Mouse (Mus musculus) embryonic facial prominence, embryonic 10.5 days (tissue): ENCODE results near the gene Rpl29. TPM values are rescaled to one million over a fixed set of nuclear protein-coding genes. Genes with fewer than 3 reads are reported as not detected.
A peak's percentile ranks its signal among the peaks of the same experiment; 100 is the strongest.

Experiments used
- DNase-seq: peaks from one replicate; pipeline ENCODE4 v3.0.0-alpha.2; 2017; ENCODE audit warnings: low spot score
- H3K27ac ChIP-seq: fragments of 300-500 bp; sonication (generic); replicated peaks from 2 replicates; pipeline ENCODE4 v1.5.1; 2016; ENCODE audit warnings: mild to moderate bottlenecking
- H3K27me3 ChIP-seq: fragments of 300-500 bp; sonication (generic); replicated peaks from 2 replicates; pipeline ENCODE4 v1.6.1; 2016; ENCODE audit warnings: low read depth, mild to moderate bottlenecking; ENCODE audit not compliant: poor library complexity, severe bottlenecking
- H3K36me3 ChIP-seq: fragments of 300-500 bp; sonication (generic); replicated peaks from 2 replicates; pipeline ENCODE4 v1.6.1; 2016; ENCODE audit warnings: mild to moderate bottlenecking, moderate library complexity
- H3K4me1 ChIP-seq: fragments of 300-500 bp; sonication (generic); 2 replicates; pipeline ENCODE4 v1.6.1; 2016
- H3K4me3 ChIP-seq: fragments of 300-500 bp; sonication (generic); 2 replicates; pipeline ENCODE4 v1.5.1; 2016; ENCODE audit warnings: mild to moderate bottlenecking, moderate library complexity
- H3K9me3 ChIP-seq: fragments of 300-500 bp; sonication (generic); 2 replicates; pipeline ENCODE4 v1.6.1; 2016; ENCODE audit warnings: mild to moderate bottlenecking
- WGBS: fragments of 180-500 bp; shearing (Covaris S2); methylation state at CpG from one replicate; pipeline ENCODE4 v1.1.7; 2016; 5-methylcytosine and 5-hydroxymethylcytosine counted together
- polyA plus RNA-seq: library from polyadenylated mRNA; unstranded; fragments of >200 nt; fragmentation: Nextera tagmentation; extraction: Ambion mirVana; gene quantifications from 2 replicates; pipeline ENCODE4 v1.2.1, GENCODE M21; 2016

Gene Rpl29
- polyA plus RNA-seq, 1 experiment from 2014 or later = 1,047 TPM

- no peaks in the 10 kb centered on the region for H3K9me3 ChIP-seq
- no peaks in the 10 kb centered on the region for H3K27me3 ChIP-seq
- peaks cover 22% of the 10 kb centered on the region for H3K4me1 ChIP-seq
- H3K36me3 ChIP-seq = peaks cover 36% of the 10 kb centered on the region
- peak overlapping the region; percentile 98 for H3K27ac ChIP-seq
- 23% methylated on average over 11 of the region's 11 CpGs for WGBS
- peak overlapping the region; percentile 91 for H3K4me3 ChIP-seq
- no peak for DNase-seq
Measured at GRCm38 (mm10) chr9:106428719-106429220, 484 bp upstream of the Rpl29 start.

- peaks cover 48% of the 10 kb centered on the region for H3K36me3 ChIP-seq
- no peaks in the 10 kb centered on the region for H3K27me3 ChIP-seq
- peak overlapping the region; percentile 91 for H3K4me3 ChIP-seq
- H3K27ac ChIP-seq = peak overlapping the region; percentile 98
- no peaks in the 10 kb centered on the region for H3K9me3 ChIP-seq
- WGBS = 2% methylated on average over 4 of the region's 4 CpGs
- no peak for DNase-seq
- H3K4me1 ChIP-seq = peaks cover 22% of the 10 kb centered on the region
Measured at GRCm38 (mm10) chr9:106430015-106430264, 686 bp downstream of the Rpl29 start.

DNA sequence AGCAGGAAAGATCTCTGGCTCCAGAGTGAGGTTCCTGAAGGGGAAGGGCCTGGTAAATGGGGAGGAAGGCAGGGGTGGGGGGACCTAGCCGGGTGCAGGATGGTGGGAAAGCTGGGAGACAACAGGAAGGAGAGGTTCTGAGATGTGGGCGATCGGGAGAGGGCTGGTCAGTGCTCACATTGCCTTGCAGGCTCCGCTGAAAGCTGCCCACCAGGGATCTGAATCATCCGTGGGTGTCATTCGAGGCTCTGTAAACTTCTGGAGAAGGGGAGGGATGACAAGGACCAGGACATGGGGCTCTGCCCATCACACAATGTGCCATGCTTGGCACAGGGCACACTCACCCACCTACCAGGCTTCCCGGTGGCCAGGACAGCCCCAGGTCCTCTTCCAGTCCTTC is 4.1 kb downstream of the Rpl29 start:
- Histone ChIP-seq H3K36me3 (peaks cover 58% of the 10 kb centered on the region), H3K4me1 (peaks cover 38% of the 10 kb centered on the region), H3K9me3 (no peaks in the 10 kb centered on the region), H3K27me3 (no peaks in the 10 kb centered on the region), H3K27ac (no peak overlapping the region), H3K4me3 (0 out of 2 replicates have a peak overlapping the region, but pooled peaks have one; percentile 9)
- 77% methylated on average over 7 of the region's 7 CpGs for WGBS
- DNase-seq = no peak

DNA sequence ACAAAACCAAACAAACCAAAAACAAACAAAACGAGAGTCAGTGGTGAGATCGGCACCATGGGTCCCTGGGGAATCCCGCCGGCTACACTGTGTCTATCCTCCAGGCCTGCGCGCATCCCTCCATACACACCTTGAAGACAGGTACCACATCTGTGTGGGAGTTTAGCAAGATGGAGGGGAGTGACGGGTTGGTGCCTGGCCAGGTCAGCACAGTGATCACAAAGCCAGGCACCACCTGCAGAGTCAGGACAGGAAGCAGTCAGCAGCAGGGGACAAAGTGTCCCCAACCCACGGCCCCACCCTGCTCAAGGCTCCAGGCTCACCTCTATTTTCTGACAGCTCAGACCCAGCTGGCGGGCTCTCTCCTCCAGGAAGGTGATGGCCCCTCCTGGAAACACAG is 7.3 kb downstream of the Rpl29 start:
- H3K27ac ChIP-seq = no peak overlapping the region
- peaks cover 38% of the 10 kb centered on the region for H3K4me1 ChIP-seq
- no peaks in the 10 kb centered on the region for H3K9me3 ChIP-seq
- no peak for DNase-seq
- peaks cover 44% of the 10 kb centered on the region for H3K36me3 ChIP-seq
- WGBS = 84% methylated on average over 9 of the region's 9 CpGs
- H3K27me3 ChIP-seq = no peaks in the 10 kb centered on the region
- no peak overlapping the region; the same call in 1 of the 2 replicates for H3K4me3 ChIP-seq

GRCm38 (mm10) chr9:106442680-106443079 is 13.4 kb downstream of the Rpl29 start:
- Histone ChIP-seq H3K4me1 (peaks cover 49% of the 10 kb centered on the region), H3K27me3 (no peaks in the 10 kb centered on the region), H3K36me3 (no peaks in the 10 kb centered on the region), H3K27ac (no peak overlapping the region), H3K4me3 (no peak overlapping the region), H3K9me3 (no peaks in the 10 kb centered on the region)
- peak; percentile 8 for DNase-seq
- WGBS = 71% methylated on average over 5 of the region's 5 CpGs

DNA sequence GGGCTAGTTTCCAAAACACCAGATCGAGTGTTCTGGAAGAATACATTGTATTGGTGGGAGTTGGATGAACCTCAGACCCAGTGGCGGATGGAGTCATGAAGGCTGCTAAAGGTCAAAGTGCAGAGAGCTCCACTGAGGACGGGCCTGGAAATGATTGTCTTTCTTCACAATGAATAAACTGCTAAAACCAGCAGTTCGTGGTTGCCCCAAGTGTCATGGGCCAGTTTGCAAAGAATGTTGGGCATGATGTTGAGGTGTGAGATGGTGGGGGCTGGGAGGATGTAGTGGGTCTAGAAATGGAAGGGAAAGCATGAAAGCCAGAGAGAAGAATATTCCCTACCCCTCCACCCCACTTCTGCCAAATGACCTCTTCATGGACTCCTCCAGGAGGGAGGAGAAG is 15.6 kb downstream of the Rpl29 start:
- peaks cover 53% of the 10 kb centered on the region for H3K4me1 ChIP-seq
- no peaks in the 10 kb centered on the region for H3K36me3 ChIP-seq
- H3K27me3 ChIP-seq = no peaks in the 10 kb centered on the region
- H3K27ac ChIP-seq = no peak overlapping the region
- DNase-seq = no peak
- no peak overlapping the region for H3K4me3 ChIP-seq
- no peaks in the 10 kb centered on the region for H3K9me3 ChIP-seq
- WGBS = 73% methylated on average over 4 of the region's 4 CpGs

DNA sequence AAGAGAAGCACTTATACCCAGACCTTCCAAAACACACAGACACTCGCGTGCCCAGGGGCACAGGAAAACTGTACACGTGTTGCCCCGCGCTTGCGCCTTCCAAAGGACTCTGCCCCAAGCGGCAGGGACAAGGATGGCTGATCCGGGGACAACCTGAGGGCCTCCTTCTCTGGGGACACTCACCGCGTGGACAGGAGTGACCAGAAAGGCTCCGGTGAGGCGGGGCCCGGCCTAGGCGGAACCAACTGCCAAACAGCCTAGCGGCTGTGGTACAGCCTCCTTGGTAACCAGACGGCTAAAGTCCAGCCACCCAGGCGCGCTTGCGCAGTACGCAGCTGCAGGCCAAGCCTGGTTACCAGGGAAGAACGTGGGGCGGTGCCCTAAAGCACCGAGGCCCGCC is 18.1 kb downstream of the Rpl29 start, which contains the start of the genes Abhd14b and Abhd14a:
Abhd14b (plus strand) TSS at position 112 of the 400 bp plus-strand sequence.
Abhd14a (minus strand) TSS at position 331 of the 400 bp plus-strand sequence.
- H3K27ac ChIP-seq = peak within 1 kb of the TSS; percentile 84
- H3K27me3 ChIP-seq = no peaks in the 10 kb centered on the region
- H3K36me3 ChIP-seq = no peaks in the 10 kb centered on the region
- DNase-seq = peak; percentile 94
- peaks cover 76% of the 10 kb centered on the region for H3K4me1 ChIP-seq
- WGBS = under 1% methylated on average over 24 of the region's 24 CpGs
- peak within 1 kb of the TSS; percentile 63 for H3K4me3 ChIP-seq
- H3K9me3 ChIP-seq = no peaks in the 10 kb centered on the region

GRCm38 (mm10) chr9:106447951-106448350 is 18.7 kb downstream of the Rpl29 start:
- 42% methylated on average over 9 of the region's 9 CpGs for WGBS
- Histone ChIP-seq H3K27ac (peak overlapping the region; percentile 84), H3K4me3 (peak overlapping the region; percentile 63)

DNA sequence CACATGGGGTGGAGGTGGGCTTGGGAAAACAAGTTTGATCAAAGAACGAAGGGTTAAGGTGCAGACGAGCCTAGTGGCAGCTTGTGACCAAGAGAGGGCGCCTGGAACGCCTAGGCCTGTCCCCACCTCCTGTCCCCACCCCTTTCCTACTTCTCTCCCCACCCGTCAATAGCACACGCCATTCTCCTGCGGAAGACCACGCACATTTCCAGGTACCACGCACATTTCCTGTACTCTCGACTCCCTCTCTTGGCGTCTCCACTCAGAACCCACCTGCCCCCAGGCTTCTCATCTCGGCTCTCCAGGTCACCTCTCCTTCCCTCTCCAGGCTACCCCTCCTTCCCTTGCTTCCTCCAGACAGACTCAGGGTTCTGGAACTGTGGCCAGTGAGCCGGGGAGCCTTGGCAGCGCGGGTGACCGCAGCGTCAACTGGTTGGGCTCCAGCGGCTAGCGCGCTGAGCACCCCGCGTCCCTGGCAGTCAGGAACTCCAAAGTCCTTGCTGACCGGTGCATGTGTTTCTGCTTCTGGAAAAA is 19.3 kb downstream of the Rpl29 start:
- WGBS = 1% methylated on average over 23 of the region's 23 CpGs
- H3K4me3 ChIP-seq = peak overlapping the region; percentile 63
- peaks cover 86% of the 10 kb centered on the region for H3K4me1 ChIP-seq

More at GRCm38 (mm10) chr9:106447951-106448350, 18.7 kb downstream of the Rpl29 start:
- peaks cover 82% of the 10 kb centered on the region for H3K4me1 ChIP-seq
- H3K36me3 ChIP-seq = no peaks in the 10 kb centered on the region
- no peaks in the 10 kb centered on the region for H3K27me3 ChIP-seq
- DNase-seq = no peak
- H3K9me3 ChIP-seq = no peaks in the 10 kb centered on the region

DNA sequence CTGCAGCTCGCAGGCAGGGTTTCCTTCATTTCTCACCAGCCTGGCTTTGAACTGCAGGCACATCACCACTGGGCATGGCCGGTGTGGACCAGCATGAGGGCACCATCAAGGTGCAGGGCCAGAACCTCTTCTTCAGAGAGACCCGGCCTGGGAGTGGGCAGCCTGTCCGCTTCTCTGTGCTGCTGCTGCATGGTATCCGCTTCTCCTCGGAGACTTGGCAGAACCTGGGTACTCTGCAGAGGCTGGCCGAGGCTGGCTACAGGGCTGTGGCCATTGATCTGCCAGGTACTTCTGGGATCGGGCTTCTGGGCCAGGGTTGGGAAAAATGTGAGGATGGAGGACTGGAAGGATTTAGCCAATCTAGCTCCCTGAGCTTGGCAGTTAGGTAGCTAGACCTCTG is 20.7 kb downstream of the Rpl29 start:
- Histone ChIP-seq H3K9me3 (no peaks in the 10 kb centered on the region), H3K27ac (peak overlapping the region; percentile 72), H3K4me3 (peak overlapping the region; percentile 86), H3K4me1 (peaks cover 91% of the 10 kb centered on the region), H3K27me3 (no peaks in the 10 kb centered on the region), H3K36me3 (no peaks in the 10 kb centered on the region)
- whole genome bisulfite sequencing = 92% methylated on average over 8 of the region's 8 CpGs
- DNase-seq = no peak

More for the DNA sequence above, 19.3 kb downstream of the Rpl29 start:
- peak overlapping the region; percentile 84 for H3K27ac ChIP-seq
- no peaks in the 10 kb centered on the region for H3K27me3 ChIP-seq
- H3K9me3 ChIP-seq = no peaks in the 10 kb centered on the region
- H3K36me3 ChIP-seq = no peaks in the 10 kb centered on the region
- DNase-seq = peak; percentile 76

DNA sequence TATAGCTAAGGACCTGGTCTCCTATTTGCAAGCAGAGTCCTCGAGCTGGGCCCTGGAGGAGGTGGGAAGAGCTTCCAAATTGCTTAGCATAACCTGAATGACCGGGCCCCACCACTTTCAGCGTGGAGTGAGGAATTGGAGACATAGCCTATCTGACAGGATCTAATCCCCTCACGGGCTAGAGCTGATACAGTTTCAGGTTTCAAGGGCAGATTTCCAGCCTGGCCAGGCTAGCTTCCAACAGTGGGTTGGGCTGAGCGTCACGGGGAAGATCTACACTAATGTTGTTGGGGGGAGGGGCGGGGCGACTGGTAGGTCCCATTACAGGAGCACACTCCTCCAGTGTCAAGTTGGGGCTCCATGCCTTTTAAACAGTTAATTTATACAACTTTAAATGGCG is 21.4 kb downstream of the Rpl29 start:
- no peaks in the 10 kb centered on the region for H3K36me3 ChIP-seq
- H3K27ac ChIP-seq = peak overlapping the region; percentile 99
- no peaks in the 10 kb centered on the region for H3K9me3 ChIP-seq
- WGBS = 18% methylated on average over 9 of the region's 9 CpGs
- H3K27me3 ChIP-seq = no peaks in the 10 kb centered on the region
- peak; percentile 76 for DNase-seq
- peaks cover 91% of the 10 kb centered on the region for H3K4me1 ChIP-seq
- peak overlapping the region; percentile 86 for H3K4me3 ChIP-seq

GRCm38 (mm10) chr9:106451298-106451697 is 22.0 kb downstream of the Rpl29 start:
- H3K27me3 ChIP-seq = no peaks in the 10 kb centered on the region
- H3K9me3 ChIP-seq = no peaks in the 10 kb centered on the region
- H3K4me1 ChIP-seq = peaks cover 91% of the 10 kb centered on the region
- WGBS = 80% methylated on average over 11 of the region's 11 CpGs
- DNase-seq = no peak
- peaks cover 6% of the 10 kb centered on the region for H3K36me3 ChIP-seq
- H3K4me3 ChIP-seq = peak overlapping the region; percentile 86
- peak overlapping the region; percentile 99 for H3K27ac ChIP-seq

- H3K4me1 ChIP-seq = peaks cover 91% of the 10 kb centered on the region
- peak overlapping the region; percentile 99 for H3K27ac ChIP-seq
- H3K4me3 ChIP-seq = peak overlapping the region; percentile 86
- no peak for DNase-seq
- no peaks in the 10 kb centered on the region for H3K9me3 ChIP-seq
- H3K36me3 ChIP-seq = peaks cover 12% of the 10 kb centered on the region
- H3K27me3 ChIP-seq = no peaks in the 10 kb centered on the region
- 59% methylated on average over 2 of the region's 2 CpGs for WGBS
Measured at GRCm38 (mm10) chr9:106451899-106452298, 22.6 kb downstream of the Rpl29 start.
